Mouse (Mus musculus): ENCODE measurements around the gene Myl9. TPM values are rescaled to one million over a fixed set of nuclear protein-coding genes. Genes with fewer than 3 reads are reported as not detected.

The Myl9 gene
- total and polyA plus RNA-seq, 3 experiments, result 1.2 to 1.3 TPM; not detected in 1

- H3K4me1 ChIP-seq (ENCODE audit: control insufficient read depth in 1 of 2, insufficient read depth in 2 of 2, low read length in 2 of 2), result peaks cover 3 to 37% of the 10 kb centered on the region in 2 experiments
- peaks cover 0 to 19% of the 10 kb centered on the region in 2 experiments; a peak in 2 of 4 replicates for H3K36me3 ChIP-seq (ENCODE audit: control insufficient read depth in 1 of 2, insufficient read depth in 2 of 2, low read length in 2 of 2)
- no peaks in the 10 kb centered on the region for H3K27me3 ChIP-seq (ENCODE audit: control insufficient read depth in 1 of 2, insufficient read depth in 2 of 2, low read length in 2 of 2)
- H3K9ac ChIP-seq (ENCODE audit: control insufficient read depth, low read depth, low read length, poor library complexity, severe bottlenecking), result peak overlapping the region; percentile 31
- H3K27ac ChIP-seq (ENCODE audit: control insufficient read depth, low read depth, low read length), result no peak overlapping the region
- H3K79me2 ChIP-seq (ENCODE audit: control insufficient read depth, insufficient read depth, low read length, poor library complexity), result no peaks in the 10 kb centered on the region
- no peaks in the 10 kb centered on the region for H3K9me3 ChIP-seq (replicated peaks; ENCODE audit: insufficient read depth, low read length)
- DNase-seq (ENCODE audit: low read depth, low spot score), result peak; percentile 71
- TF ChIP-seq ETS1 (IDR thresholded peaks at IDR 0.05; ENCODE audit: low read depth, low read length), result peak; percentile 54; the same call in 1 of the 2 replicates
- TF ChIP-seq CTCF (IDR thresholded peaks at IDR 0.05 in 2 of 3, conservative IDR thresholded peaks at IDR 0.05 in 1 of 3; ENCODE audit: control insufficient read depth in 1 of 3, insufficient read depth in 1 of 3, low read depth in 2 of 3, low read length in 3 of 3, poor library complexity in 1 of 3, severe bottlenecking in 1 of 3), result peak in 1 of 3 experiments; percentile 13; a peak in 1 of 6 replicates
- peak; percentile 74; the same call in 1 of the 2 replicates for TF ChIP-seq GATA1 (IDR thresholded peaks at IDR 0.05; ENCODE audit: low read depth, low read length)
- TF ChIP-seq RCOR1 (IDR thresholded peaks at IDR 0.05; ENCODE audit: low read depth, low read length), result no peak
- no peak for TF ChIP-seq ELF1 (IDR thresholded peaks at IDR 0.05; ENCODE audit: low read depth, low read length)
- TF ChIP-seq JUND (IDR thresholded peaks at IDR 0.05; ENCODE audit: low read depth, low read length), result no peak
- TF ChIP-seq HCFC1 (IDR thresholded peaks at IDR 0.05; ENCODE audit: low read depth, low read length), result no peak
- no peak for TF ChIP-seq E2F4 (IDR thresholded peaks at IDR 0.05; ENCODE audit: borderline replicate concordance, low read depth, low read length)
- no peak for TF ChIP-seq ZNF384 (IDR thresholded peaks at IDR 0.05; ENCODE audit: low read depth, low read length)
- H3K4me3 ChIP-seq (ENCODE audit: control insufficient read depth in 1 of 2, insufficient read depth in 1 of 2, low read depth in 2 of 2, low read length in 2 of 2), result no peak overlapping the region
Measured at GRCm38 (mm10) chr2:156777326-156778004, 2.2 kb downstream of the Myl9 start.

DNA sequence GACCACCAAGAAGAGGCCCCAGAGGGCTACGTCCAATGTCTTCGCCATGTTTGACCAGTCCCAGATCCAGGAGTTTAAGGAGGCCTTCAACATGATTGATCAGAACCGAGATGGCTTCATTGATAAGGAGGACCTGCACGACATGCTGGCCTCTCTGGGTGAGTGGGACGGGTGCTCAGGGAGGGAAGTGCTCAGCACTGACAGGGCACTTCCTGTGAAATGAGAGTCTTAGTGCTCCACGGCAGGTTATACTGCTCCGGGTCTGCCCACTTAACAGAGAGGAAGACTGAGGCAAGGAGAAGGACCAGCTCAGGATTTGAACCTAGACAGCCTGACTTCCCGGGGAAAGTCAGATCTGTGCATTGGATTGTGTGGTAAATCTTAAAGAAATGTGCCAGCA is 3.4 kb downstream of the Myl9 start:
- TF ChIP-seq SMC3 (IDR thresholded peaks at IDR 0.05; ENCODE audit: low read depth, low read length) (no peak), MYC (IDR thresholded peaks at IDR 0.05; ENCODE audit: low read depth, low read length) (no peak), USF2 (IDR thresholded peaks at IDR 0.05; ENCODE audit: borderline replicate concordance in 1 of 2, insufficient read depth in 1 of 2, low read depth in 1 of 2, low read length in 2 of 2) (no peak), ETS1 (IDR thresholded peaks at IDR 0.05; ENCODE audit: low read depth, low read length) (no peak)
- Histone ChIP-seq H3K9ac (ENCODE audit: control insufficient read depth, low read depth, low read length, poor library complexity, severe bottlenecking) (no peak overlapping the region), H3K4me1 (ENCODE audit: control insufficient read depth in 1 of 2, insufficient read depth in 2 of 2, low read length in 2 of 2) (peaks cover 9 to 45% of the 10 kb centered on the region in 2 experiments)

GRCm38 (mm10) chr2:156779036-156779435 is 3.8 kb downstream of the Myl9 start:
- H3K4me3 ChIP-seq (ENCODE audit: control insufficient read depth in 1 of 2, insufficient read depth in 1 of 2, low read depth in 2 of 2, low read length in 2 of 2), result no peak overlapping the region
- DNase-seq (ENCODE audit: low read depth, low spot score), result no peak
- no peak overlapping the region for H3K9ac ChIP-seq (ENCODE audit: control insufficient read depth, low read depth, low read length, poor library complexity, severe bottlenecking)
- H3K27ac ChIP-seq (ENCODE audit: control insufficient read depth, low read depth, low read length), result no peak overlapping the region
- H3K9me3 ChIP-seq (replicated peaks; ENCODE audit: insufficient read depth, low read length), result no peaks in the 10 kb centered on the region
- TF ChIP-seq SMC3 (IDR thresholded peaks at IDR 0.05; ENCODE audit: low read depth, low read length), result no peak
- no peak for TF ChIP-seq MXI1 (IDR thresholded peaks at IDR 0.05; ENCODE audit: low read depth, low read length)
- TF ChIP-seq ZC3H11A (IDR thresholded peaks at IDR 0.05; ENCODE audit: low read depth, low read length), result no peak
- H3K4me1 ChIP-seq (ENCODE audit: control insufficient read depth in 1 of 2, insufficient read depth in 2 of 2, low read length in 2 of 2), result peaks cover 13 to 49% of the 10 kb centered on the region in 2 experiments
- peaks cover 0 to 27% of the 10 kb centered on the region in 2 experiments; a peak in 2 of 4 replicates for H3K36me3 ChIP-seq (ENCODE audit: control insufficient read depth in 1 of 2, insufficient read depth in 2 of 2, low read length in 2 of 2)
- no peaks in the 10 kb centered on the region for H3K79me2 ChIP-seq (ENCODE audit: control insufficient read depth, insufficient read depth, low read length, poor library complexity)
- no peaks in the 10 kb centered on the region for H3K27me3 ChIP-seq (ENCODE audit: control insufficient read depth in 1 of 2, insufficient read depth in 2 of 2, low read length in 2 of 2)

More for the DNA sequence above, 3.4 kb downstream of the Myl9 start:
- Histone ChIP-seq H3K27ac (ENCODE audit: control insufficient read depth, low read depth, low read length) (no peak overlapping the region), H3K4me3 (ENCODE audit: control insufficient read depth in 1 of 2, insufficient read depth in 1 of 2, low read depth in 2 of 2, low read length in 2 of 2) (no peak overlapping the region), H3K79me2 (ENCODE audit: control insufficient read depth, insufficient read depth, low read length, poor library complexity) (no peaks in the 10 kb centered on the region), H3K9me3 (replicated peaks; ENCODE audit: insufficient read depth, low read length) (no peaks in the 10 kb centered on the region), H3K36me3 (ENCODE audit: control insufficient read depth in 1 of 2, insufficient read depth in 2 of 2, low read length in 2 of 2) (peaks cover 0 to 24% of the 10 kb centered on the region in 2 experiments; a peak in 2 of 4 replicates), H3K27me3 (ENCODE audit: control insufficient read depth in 1 of 2, insufficient read depth in 2 of 2, low read length in 2 of 2) (no peaks in the 10 kb centered on the region)
- no peak for DNase-seq (ENCODE audit: low read depth, low spot score)
